Mouse (Mus musculus) urinary bladder, postnatal 4 days (tissue): ENCODE measurements around the gene Sema3g.

Source experiments
- DNase-seq, 2 experiments: peaks; one replicate each; pipeline ENCODE4 v3.0.0; 2021 to 2022; ENCODE audit warnings: low spot score in 2 of 2

Sema3g gene

GRCm38 (mm10) chr14:31232404-31233069 lies 14.9 kb downstream of the Sema3g start:
- DNase-seq = no peak

DNA sequence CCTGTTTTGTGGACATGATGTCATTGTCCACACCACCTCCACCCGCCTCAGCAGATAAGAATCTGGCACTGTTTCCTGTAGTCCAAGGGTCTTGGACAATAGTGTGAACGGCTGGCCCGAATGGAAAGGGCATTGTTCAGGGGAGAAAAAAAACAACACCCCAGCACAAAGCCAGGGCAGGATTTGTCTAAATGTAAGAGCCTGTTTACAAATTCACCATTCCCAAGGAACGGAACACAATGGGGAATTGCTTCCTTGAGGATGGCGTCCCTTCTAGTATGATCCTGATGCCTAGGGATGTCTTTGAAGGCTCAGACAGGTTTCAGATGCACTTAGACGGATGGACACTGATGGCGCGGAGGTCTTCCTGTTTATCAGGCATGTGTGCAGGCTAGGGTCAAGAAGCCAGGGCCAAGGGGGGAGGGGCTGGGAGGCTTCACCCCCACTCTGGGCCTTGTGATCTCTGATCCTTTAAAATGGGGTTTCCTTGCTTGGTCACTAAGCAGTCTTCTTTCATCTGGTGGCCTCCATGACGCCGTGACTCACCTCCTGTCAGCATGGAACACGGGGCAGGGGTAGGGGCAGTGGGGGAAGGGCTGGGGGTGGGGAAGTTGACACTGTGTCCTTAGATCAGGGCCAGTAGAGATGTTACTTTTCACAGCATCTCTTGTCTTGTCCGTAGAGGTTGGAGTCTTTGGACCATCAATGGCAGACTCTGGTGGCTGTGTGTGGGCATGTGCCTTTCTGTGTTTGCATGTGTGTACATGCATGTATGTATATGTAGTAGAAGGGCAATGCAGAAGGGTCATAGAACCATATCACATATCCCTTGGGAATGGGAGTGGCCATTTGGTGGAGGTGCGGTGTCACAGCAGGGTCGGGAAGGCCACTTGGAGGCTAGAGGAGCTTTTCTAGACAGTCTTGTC lies 15.7 kb downstream of the Sema3g start:
- no peak for DNase-seq

DNA sequence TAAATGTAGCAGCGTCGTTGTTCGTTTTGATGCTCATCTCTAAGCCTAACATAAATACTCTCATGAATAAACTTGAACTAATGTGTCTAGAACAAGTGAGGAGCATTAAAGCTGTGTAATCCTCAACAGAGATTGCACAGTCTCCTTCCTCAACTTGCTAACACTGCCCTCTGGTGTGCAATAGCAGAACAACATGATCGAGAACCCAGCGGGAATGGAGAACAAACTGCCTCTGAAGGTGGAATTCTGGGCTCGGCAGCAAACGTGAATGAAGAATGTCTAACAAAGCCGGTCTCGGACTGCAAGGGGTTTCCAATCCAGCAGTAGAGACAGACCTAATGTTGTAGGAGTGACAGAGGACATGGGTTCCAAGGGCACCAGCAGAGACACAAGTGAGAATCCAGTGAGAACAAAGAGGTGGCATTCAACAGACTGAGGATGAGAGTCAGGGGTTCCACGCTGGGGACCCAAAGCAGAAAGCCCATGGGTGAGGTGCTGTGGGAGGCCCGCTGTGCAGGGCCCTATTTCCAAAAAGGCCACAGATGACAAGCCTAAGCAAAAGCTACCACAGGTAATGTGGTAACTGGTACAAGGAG lies 16.4 kb downstream of the Sema3g start:
- peak; percentile 55 to 83 for DNase-seq

- DNase-seq = no peak
These were observed 19.6 kb downstream of the Sema3g start for GRCm38 (mm10) chr14:31237101-31237882.

DNA sequence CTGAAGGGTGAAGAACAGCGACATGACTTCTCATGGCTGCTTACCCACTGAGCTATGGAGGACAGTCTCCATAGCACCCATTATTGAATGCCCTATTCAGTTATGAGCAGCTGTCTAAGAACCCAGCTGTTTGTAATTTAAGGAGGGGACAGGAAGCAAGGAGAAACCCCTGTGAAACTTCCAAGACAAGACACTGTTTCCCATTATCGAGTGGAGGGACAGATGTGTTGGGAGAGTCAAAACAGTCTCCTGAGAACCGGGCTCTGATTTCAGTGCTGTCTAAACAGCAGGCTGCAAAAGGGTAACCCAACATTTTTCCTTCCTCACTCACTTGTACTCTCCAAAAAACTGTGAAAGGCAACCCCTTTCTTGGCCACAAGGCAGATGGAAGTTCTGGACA lies 22.9 kb downstream of the Sema3g start:
- no peak for DNase-seq

DNA sequence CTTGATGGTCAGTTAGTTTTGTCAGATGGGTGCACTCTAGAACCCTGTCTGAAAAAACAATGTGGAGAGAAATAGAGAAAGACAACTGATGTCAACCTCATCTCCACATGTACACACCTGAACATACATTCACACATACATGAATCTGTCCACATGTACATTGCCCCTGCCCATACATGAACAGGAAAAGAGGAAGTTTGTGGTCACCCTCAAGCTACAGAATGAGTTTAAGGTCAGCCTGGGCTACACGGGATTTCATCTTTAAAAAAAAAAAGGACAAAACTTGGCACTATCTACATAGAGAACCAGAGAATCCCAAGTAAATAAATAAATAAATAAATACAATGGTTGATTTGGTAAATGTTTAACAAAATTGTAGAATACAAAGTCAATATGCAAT lies 27.1 kb downstream of the Sema3g start:
- DNase-seq = no peak

GRCm38 (mm10) chr14:31245946-31246345 lies 28.3 kb downstream of the Sema3g start:
- DNase-seq = no peak

DNA sequence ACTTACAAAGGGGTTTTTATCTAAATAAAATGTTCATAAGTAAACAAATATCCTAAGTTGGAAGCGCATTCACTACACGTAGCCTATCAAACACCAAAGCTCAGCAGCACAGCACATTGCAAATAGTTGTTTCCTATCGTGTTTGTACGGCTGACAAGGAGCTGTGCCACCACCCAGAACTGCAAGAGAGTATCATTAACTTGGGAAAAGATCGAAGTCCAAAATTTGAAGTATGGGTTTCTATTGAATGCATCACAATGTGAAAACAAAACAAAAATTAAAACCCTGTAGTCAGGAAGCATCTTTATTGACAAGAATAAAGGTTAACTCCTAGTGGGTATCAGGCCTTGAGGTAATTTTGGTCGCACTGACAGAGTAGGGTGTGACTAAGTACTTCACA lies 30.7 kb downstream of the Sema3g start:
- no peak for DNase-seq

GRCm38 (mm10) chr14:31250222-31251083 lies 32.8 kb downstream of the Sema3g start:
- no peak for DNase-seq

DNA sequence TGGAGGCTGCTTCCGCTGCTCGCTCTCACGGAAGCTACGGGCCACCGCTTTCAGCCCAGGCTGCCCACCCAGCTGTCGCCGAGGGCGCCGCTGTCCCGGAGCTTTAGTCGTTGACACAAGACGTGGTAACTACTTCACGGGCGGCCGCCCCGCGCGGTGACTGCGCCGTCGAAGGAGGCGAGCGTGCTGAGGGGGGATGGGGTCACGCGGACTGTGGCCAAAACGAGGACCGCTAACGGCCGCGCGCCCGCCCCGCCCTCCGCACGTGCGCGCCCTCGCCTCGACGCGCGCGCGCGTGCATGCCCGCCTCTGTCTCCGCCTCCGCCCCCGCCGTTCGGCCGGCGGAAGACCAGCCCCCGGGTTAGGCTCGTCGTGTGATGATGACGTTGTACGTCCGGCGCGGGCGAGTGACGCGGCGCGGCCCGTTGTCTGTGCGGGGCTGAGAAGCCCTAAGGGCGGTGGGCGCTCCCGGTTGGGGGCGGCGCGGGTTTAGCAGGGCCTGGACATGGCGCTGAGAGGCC lies 33.5 kb downstream of the Sema3g start, which contains the start of the genes Phf7 and Bap1:
Gene Phf7 (minus strand): TSS at position 234 of the 521 bp plus-strand sequence.
Gene Bap1 (plus strand): TSS at position 367 of the 521 bp plus-strand sequence.
- peak; percentile 93 to 96 for DNase-seq

GRCm38 (mm10) chr14:31251626-31252025 lies 34.0 kb downstream of the Sema3g start:
- no peak for DNase-seq

- no peak for DNase-seq
These were observed 34.4 kb downstream of the Sema3g start for GRCm38 (mm10) chr14:31252091-31252490.

DNA sequence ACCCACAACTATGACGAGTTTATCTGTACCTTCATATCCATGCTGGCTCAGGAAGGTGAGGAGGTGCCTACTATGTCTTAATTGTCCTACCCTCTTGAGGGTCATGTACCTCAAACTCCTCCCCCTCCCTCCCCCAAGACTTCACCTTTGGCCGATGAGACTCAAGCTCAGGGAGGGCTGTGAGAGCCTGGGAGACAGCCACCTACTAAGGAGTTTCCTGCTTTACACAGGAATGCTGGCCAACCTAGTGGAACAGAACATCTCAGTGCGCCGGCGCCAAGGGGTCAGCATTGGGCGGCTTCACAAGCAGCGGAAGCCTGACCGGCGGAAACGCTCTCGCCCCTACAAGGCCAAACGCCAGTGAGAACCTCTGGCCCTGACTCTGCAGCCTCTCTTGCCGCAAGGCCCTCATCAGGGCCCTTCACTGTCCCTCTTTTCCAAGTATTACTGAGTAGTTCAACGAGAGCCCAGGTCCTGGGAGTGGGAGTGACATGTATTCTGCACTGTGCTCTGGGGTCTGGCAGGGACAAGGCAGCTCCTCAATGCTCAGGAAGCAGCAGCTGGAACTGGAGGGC lies 40.9 kb downstream of the Sema3g start:
- DNase-seq = no peak

DNA sequence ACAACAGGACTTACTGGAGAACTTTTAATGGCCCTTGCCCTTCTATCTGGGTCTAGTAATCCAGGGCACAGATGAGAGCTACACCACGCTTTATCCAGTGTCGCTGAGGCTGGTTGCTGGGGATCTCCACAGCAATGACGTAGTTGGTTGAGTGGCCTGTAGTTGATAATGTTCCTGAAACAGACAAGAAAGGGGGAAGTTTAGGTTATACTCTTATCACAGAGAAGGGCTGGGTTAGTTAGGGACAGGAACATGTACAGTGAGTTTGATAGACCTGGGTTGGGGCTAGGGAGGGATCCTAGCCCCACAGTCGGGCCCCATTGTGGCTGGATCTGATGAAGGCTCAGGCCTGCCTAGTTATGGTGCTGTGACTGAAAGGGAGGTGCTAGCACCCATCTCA lies 42.7 kb downstream of the Sema3g start:
- no peak for DNase-seq

- no peak for DNase-seq
These were observed 43.3 kb downstream of the Sema3g start for GRCm38 (mm10) chr14:31260932-31261331.

DNA sequence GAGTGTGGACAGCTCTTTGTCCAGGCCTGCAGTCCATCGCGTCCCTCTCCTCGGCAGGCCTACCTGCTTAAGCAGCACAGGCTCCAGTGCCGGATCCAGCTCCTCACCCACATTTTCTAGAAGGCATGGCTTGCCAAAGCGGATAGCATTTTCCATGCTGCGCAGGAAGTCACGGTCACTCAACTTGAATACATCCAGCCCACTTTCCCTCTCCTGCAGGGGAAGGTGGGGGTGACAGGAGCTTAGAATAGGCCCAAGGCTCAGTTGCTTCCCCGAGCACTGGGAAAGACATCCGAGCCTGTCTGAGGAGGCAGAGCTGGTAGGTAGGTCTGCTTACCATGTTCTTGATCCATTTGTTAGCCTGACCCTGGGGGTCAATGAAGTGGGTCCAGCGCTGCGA lies 50.0 kb downstream of the Sema3g start:
- DNase-seq = no peak

DNA sequence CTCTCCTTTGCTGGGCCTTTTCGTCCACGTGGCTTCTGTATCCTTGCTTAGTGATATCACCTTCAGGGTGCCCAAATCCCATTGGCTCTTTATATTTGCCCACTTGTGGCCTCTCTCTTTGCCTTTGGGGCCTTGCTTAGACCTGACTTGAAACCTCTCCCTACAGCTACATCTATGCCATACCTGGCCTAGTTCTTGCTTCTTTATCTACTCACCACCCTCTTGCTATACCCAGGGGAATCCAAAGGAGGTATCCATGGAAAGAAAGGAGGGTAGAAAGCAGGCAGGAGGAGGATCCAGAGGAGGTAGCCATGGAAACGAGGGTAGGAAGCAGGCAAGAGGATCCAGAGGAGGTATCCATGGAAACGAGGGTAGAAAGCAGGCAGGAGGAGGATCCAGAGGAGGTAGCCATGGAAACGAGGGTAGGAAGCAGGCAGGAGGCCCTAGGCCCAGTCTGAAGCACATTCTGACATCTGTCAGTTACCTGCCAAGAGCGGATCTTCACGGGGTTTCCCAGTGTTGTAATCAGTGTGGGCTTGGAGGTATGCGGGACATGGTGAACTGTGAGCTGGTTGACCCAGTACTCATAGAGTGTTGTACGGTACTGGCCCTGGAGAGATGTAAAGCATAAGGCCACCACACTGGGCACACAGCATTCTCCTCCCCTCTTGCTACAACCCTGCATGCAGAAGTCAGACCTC lies 50.8 kb downstream of the Sema3g start:
- no peak for DNase-seq

DNA sequence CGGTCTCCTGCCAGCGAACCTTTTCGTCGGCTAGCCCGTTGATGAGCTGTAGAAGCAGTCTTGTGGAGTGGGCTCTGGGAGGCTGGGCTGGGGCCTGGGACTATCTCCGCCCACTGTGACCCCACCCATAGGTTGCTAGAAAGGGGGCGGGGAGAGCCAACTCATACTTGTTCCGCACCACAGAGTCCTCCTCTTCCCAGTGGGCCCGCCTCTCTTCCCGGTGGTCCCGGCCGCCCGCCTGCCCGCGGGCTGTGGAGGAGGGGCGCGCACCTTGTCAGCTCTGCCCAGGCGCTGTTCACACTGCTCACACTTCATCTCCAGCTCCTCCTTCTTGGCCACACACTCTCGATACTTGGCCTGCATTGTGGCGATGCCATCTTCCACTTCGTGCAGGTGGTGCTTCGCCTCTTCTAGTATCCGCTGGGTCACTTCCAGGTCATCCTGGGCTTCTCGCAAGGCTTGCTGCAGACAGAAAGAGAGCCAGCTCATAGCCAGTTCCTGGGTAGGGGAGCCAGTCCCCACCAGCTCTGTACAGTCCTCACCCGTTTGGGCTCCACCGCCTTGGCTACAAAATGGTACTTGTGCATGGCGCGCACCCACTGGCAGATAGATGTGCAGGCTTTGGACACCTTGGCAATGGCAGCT lies 51.9 kb downstream of the Sema3g start:
- DNase-seq = peak; percentile 70 to 81

GRCm38 (mm10) chr14:31271121-31271520 lies 53.5 kb downstream of the Sema3g start:
- DNase-seq = no peak
